Mouse (Mus musculus) CH12.LX (cell line): ENCODE measurements around the gene Phlpp2. TPM values are rescaled to one million over a fixed set of nuclear protein-coding genes. Genes with fewer than 3 reads are reported as not detected.

Experiments
- DNase-seq: peaks from one replicate; pipeline ENCODE4 v3.0.0-alpha.2; 2013; ENCODE audit errors: extremely low read depth
- H3K27ac ChIP-seq: 2 replicates; pipeline ENCODE4 v1.5.1; 2012; ENCODE audit warnings: low read depth, mild to moderate bottlenecking, control low read depth, moderate library complexity; ENCODE audit not compliant: insufficient read depth
- H3K27me3 ChIP-seq: replicated peaks from 2 replicates; pipeline ENCODE3; 2012; ENCODE audit warnings: inconsistent platforms
- H3K36me3 ChIP-seq, 2 experiments: replicated peaks in 1 of 2; 2 replicates each; pipeline versions ENCODE3 to v1.6.1; 2012; ENCODE audit warnings: inconsistent platforms in 1 of 2, low read length in 1 of 2, mild to moderate bottlenecking in 1 of 2, mixed read lengths in 1 of 2, moderate library complexity in 1 of 2; ENCODE audit not compliant: control insufficient read depth in 1 of 2, insufficient read depth in 1 of 2
- H3K4me1 ChIP-seq, 2 experiments: 2 replicates each; pipeline ENCODE4 v1.6.1; 2012; ENCODE audit warnings: inconsistent platforms in 1 of 2, moderate library complexity in 1 of 2; ENCODE audit not compliant: insufficient read depth in 2 of 2, control insufficient read depth in 1 of 2
- H3K4me2 ChIP-seq: 2 replicates; pipeline ENCODE4 v1.6.1; 2012; ENCODE audit warnings: low read depth, mild to moderate bottlenecking, control low read depth; ENCODE audit not compliant: poor library complexity, insufficient read depth, severe bottlenecking
- H3K4me3 ChIP-seq, 3 experiments: fragments of 150-350 bp in 1 of 3; sonication (generic) in 1 of 3; replicated peaks in 1 of 3; 2 replicates each; pipeline versions ENCODE3 to v1.5.1; 2011 to 2012; ENCODE audit warnings: low read depth in 2 of 3, low read length in 2 of 3, mild to moderate bottlenecking in 2 of 3, moderate library complexity in 2 of 3, control low read depth in 1 of 3, improper control_type of control experiment in 1 of 3, inconsistent platforms in 1 of 3, mixed read lengths in 1 of 3; ENCODE audit not compliant: poor library complexity in 1 of 3
- H3K79me2 ChIP-seq: replicated peaks from 2 replicates; pipeline ENCODE4 v1.6.1; 2012; ENCODE audit warnings: mild to moderate bottlenecking, moderate library complexity; ENCODE audit not compliant: control insufficient read depth, poor library complexity, insufficient read depth, severe bottlenecking; ENCODE audit errors: extremely low read depth
- H3K9ac ChIP-seq: 2 replicates; pipeline ENCODE4 v1.6.1; 2012; ENCODE audit warnings: low read depth, mild to moderate bottlenecking, control low read depth, moderate library complexity; ENCODE audit not compliant: insufficient read depth
- H3K9me3 ChIP-seq: replicated peaks from 2 replicates; pipeline ENCODE3; 2012; ENCODE audit warnings: low read length, inconsistent platforms, mixed read lengths
- CHD1 ChIP-seq: IDR thresholded peaks from 2 replicates; pipeline ENCODE4 v1.6.1; 2012; ENCODE audit warnings: low read depth, low read length, improper control_type of control experiment, inconsistent platforms
- E2F4 ChIP-seq: IDR thresholded peaks from 2 replicates; pipeline ENCODE4 v1.6.1; 2011; ENCODE audit warnings: low read depth, low read length, improper control_type of control experiment; ENCODE audit not compliant: insufficient replicate concordance
- ETS1 ChIP-seq: conservative IDR thresholded peaks from 2 replicates; pipeline ENCODE4 v1.6.1; 2012; ENCODE audit warnings: low read depth, mild to moderate bottlenecking, inconsistent platforms, low read length, improper control_type of control experiment, moderate library complexity
- JUN ChIP-seq: IDR thresholded peaks from 2 replicates; pipeline ENCODE4 v1.6.1; 2011; ENCODE audit warnings: low read depth, mild to moderate bottlenecking, low read length, improper control_type of control experiment, moderate library complexity; ENCODE audit not compliant: insufficient read depth
- MAX ChIP-seq: IDR thresholded peaks from 2 replicates; pipeline ENCODE4 v1.6.1; 2011; ENCODE audit warnings: low read length, improper control_type of control experiment
- MEF2A ChIP-seq: IDR thresholded peaks from 2 replicates; pipeline ENCODE4 v1.6.1; 2014; ENCODE audit warnings: low read depth, mild to moderate bottlenecking, inconsistent platforms, low read length, improper control_type of control experiment, borderline replicate concordance
- MXI1 ChIP-seq: IDR thresholded peaks from 2 replicates; pipeline ENCODE4 v1.6.1; 2011; ENCODE audit warnings: mild to moderate bottlenecking, low read depth, low read length, improper control_type of control experiment
- NELFE ChIP-seq: IDR thresholded peaks from 2 replicates; pipeline ENCODE4 v1.6.1; 2011; ENCODE audit warnings: low read depth, low read length, improper control_type of control experiment
- POLR2A ChIP-seq: IDR thresholded peaks from 2 replicates; pipeline ENCODE4 v1.6.1; 2011; ENCODE audit warnings: low read depth, mild to moderate bottlenecking, improper control_type of control experiment, low read length
- RCOR1 ChIP-seq: conservative IDR thresholded peaks from 2 replicates; pipeline ENCODE4 v1.6.1; 2012; ENCODE audit warnings: low read depth, mild to moderate bottlenecking, inconsistent platforms, low read length, improper control_type of control experiment
- SIN3A ChIP-seq: IDR thresholded peaks from 2 replicates; pipeline ENCODE4 v1.6.1; 2012; ENCODE audit warnings: low read length, improper control_type of control experiment, inconsistent platforms
- USF1 ChIP-seq: IDR thresholded peaks from 2 replicates; pipeline ENCODE4 v1.6.1; 2014; ENCODE audit warnings: low read depth, mild to moderate bottlenecking, inconsistent platforms, low read length, improper control_type of control experiment
- ZC3H11A ChIP-seq: IDR thresholded peaks from 2 replicates; pipeline ENCODE4 v1.6.1; 2012; ENCODE audit warnings: low read depth, mild to moderate bottlenecking, inconsistent platforms, low read length, improper control_type of control experiment
- dilution Hi-C: fragments of 300-500 bp; cut with MboI; formaldehyde crosslinking; loops from 2 replicates; pipeline ENCODE4 v1.14.3; 2020; ENCODE audit warnings: low sequenced_read_pairs; ENCODE audit not compliant: extremely low pct_unique_long_range_greater_than_20kb, extremely low pct_ligation_motif_present
- in situ Hi-C: fragments of 300-500 bp; cut with MboI; formaldehyde crosslinking; loops from 3 replicates; pipeline ENCODE4 v1.14.3; 2019; ENCODE audit warnings: low sequenced_read_pairs, low pct_ligation_motif_present, low pct_unique_long_range_greater_than_20kb, mixed read lengths
- polyA plus RNA-seq: library from polyadenylated mRNA; unstranded; fragments of >175 nt; gene quantifications from 2 replicates; pipeline ENCODE4 v1.2.1, GENCODE M21; 2012; ENCODE audit warnings: low read depth; ENCODE audit not compliant: insufficient read length
- total RNA-seq, 2 experiments: library from RNA; depleted of rRNA; stranded (reverse); fragments of 300-350 nt in 1 of 2; fragments of >200 nt in 1 of 2; gene quantifications; 2 replicates each; pipeline ENCODE4 v1.2.3; 2012 to 2014

Phlpp2 gene
- total and polyA plus RNA-seq, 3 experiments, result 3.1 to 9.2 (median 3.5) TPM

- H3K9me3 ChIP-seq, result no peaks in the 10 kb centered on the region
- H3K4me3 ChIP-seq, result no peak overlapping the region
- no peak overlapping the region for H3K4me2 ChIP-seq
- H3K4me1 ChIP-seq, result no peaks in the 10 kb centered on the region; a peak in 1 of 4 replicates
- dilution Hi-C loops (no loop called here), in situ Hi-C loops (loop anchor here (5.0 kb wide), 1 partner anchor 68 kb away; no protein-coding TSS in a partner anchor)
- no peak overlapping the region for H3K27ac ChIP-seq
- TF ChIP-seq JUN (no peak), MAX (no peak), MXI1 (no peak), SIN3A (no peak), RCOR1 (no peak), POLR2A (no peak), ZC3H11A (no peak), E2F4 (no peak), MEF2A (no peak)
- H3K27me3 ChIP-seq, result no peaks in the 10 kb centered on the region
- peaks cover 10 to 74% of the 10 kb centered on the region in 2 experiments for H3K36me3 ChIP-seq
- DNase-seq, result no peak
- H3K79me2 ChIP-seq, result no peaks in the 10 kb centered on the region
- H3K9ac ChIP-seq, result no peak overlapping the region
These were observed 52.4 kb downstream of the Phlpp2 start for GRCm38 (mm10) chr8:109920406-109921390.

- H3K27ac ChIP-seq, result no peak overlapping the region
- no peak overlapping the region for H3K4me3 ChIP-seq
- peaks cover 0 to 9% of the 10 kb centered on the region in 2 experiments; a peak in 1 of 4 replicates for H3K4me1 ChIP-seq
- H3K9ac ChIP-seq, result no peak overlapping the region
- DNase-seq, result no peak
- no peaks in the 10 kb centered on the region; the same call in 1 of the 2 replicates for H3K79me2 ChIP-seq
- in situ Hi-C loops, result no loop called here
- TF ChIP-seq CHD1 (no peak), E2F4 (no peak), NELFE (no peak), USF1 (no peak), MXI1 (no peak), ETS1 (no peak)
- peaks cover 19 to 60% of the 10 kb centered on the region in 2 experiments for H3K36me3 ChIP-seq
- H3K9me3 ChIP-seq, result no peaks in the 10 kb centered on the region
- no peaks in the 10 kb centered on the region for H3K27me3 ChIP-seq
- dilution Hi-C loops, result no loop called here
- H3K4me2 ChIP-seq, result no peak overlapping the region
These were observed 73.4 kb downstream of the Phlpp2 start for GRCm38 (mm10) chr8:109941606-109942360.
